Mouse (Mus musculus) CD4-positive helper T cell, adult 2 months (primary cell): ENCODE data around the gene BC005561.

Source experiments
- DNase-seq: peaks from one replicate; pipeline ENCODE4 v3.0.0-alpha.2; 2012; ENCODE audit warnings: low read depth, missing footprints, low spot score

BC005561 gene

DNA sequence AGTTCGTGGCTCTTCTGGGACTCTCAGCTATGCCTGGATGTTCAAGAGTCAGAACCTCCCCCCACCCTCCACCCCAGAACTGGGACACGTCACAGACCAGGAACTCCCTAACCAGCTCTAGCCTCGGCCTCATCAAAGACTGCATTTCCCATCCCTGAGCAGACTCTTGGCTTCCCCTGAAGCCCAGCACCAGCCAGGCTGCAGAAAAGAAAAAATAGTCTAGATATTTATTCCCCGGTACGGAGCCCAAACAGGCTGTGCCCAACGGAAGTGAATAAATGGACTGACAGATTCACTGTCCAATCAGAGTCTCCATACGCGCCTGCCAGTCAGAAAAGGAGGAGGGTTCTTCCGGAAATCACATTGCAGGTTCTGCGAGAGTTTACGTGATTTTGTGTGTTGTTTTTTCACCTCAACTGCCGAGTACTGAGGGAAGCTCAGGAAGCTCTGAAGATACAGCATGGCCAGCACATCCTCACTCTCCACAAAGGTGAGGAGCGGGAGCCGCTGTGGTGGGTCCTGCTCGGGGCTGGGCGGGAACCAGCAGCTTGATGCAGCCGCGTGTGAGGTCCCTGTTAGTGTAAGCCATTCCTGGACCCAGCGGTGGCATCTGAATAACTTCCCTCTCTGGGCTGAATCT is 63.2 kb downstream of the BC005561 start:
- DNase-seq, result peak; percentile 93
